Mouse (Mus musculus): ENCODE measurements around the gene Crabp2.

The Crabp2 gene

GRCm38 (mm10) chr3:87958476-87958875, 10.0 kb downstream of the Crabp2 start:
- in situ Hi-C loops (cut with MboI, MseI), result no loop called here

- in situ Hi-C loops (cut with MboI, MseI), result no loop called here
These were observed 10.5 kb downstream of the Crabp2 start for GRCm38 (mm10) chr3:87958967-87959366.

- in situ Hi-C loops (cut with MboI, MseI), result no loop called here
These were observed 10.9 kb downstream of the Crabp2 start for GRCm38 (mm10) chr3:87959371-87959770.

- in situ Hi-C loops (cut with MboI, MseI), result no loop called here
These were observed 11.7 kb downstream of the Crabp2 start for GRCm38 (mm10) chr3:87960191-87960585.

- in situ Hi-C loops (cut with MboI, MseI), result no loop called here
These were observed 12.2 kb downstream of the Crabp2 start for GRCm38 (mm10) chr3:87960586-87961191.

- in situ Hi-C loops (cut with MboI, MseI), result no loop called here
These were observed 21.9 kb downstream of the Crabp2 start for GRCm38 (mm10) chr3:87970184-87970938.

- in situ Hi-C loops (cut with MboI, MseI), result no loop called here
These were observed 22.5 kb downstream of the Crabp2 start, which contains the start of gene Nes for GRCm38 (mm10) chr3:87970939-87971488. TSS of gene Nes (plus strand) at chr3:87971078.

GRCm38 (mm10) chr3:87971489-87972202, 23.2 kb downstream of the Crabp2 start:
- in situ Hi-C loops (cut with MboI, MseI), result no loop called here

- in situ Hi-C loops (cut with MboI, MseI), result no loop called here
These were observed 23.8 kb downstream of the Crabp2 start for GRCm38 (mm10) chr3:87972203-87972664.

- in situ Hi-C loops (cut with MboI, MseI), result no loop called here
These were observed 24.3 kb downstream of the Crabp2 start for GRCm38 (mm10) chr3:87972776-87973175.

- in situ Hi-C loops (cut with MboI, MseI), result no loop called here
These were observed 25.3 kb downstream of the Crabp2 start for GRCm38 (mm10) chr3:87973593-87974380.

- in situ Hi-C loops (cut with MboI, MseI), result no loop called here
These were observed 26.0 kb downstream of the Crabp2 start for GRCm38 (mm10) chr3:87974381-87974987.

GRCm38 (mm10) chr3:87979493-87979892, 31.0 kb downstream of the Crabp2 start:
- in situ Hi-C loops (cut with MboI, MseI), result no loop called here

- in situ Hi-C loops (cut with MboI, MseI), result no loop called here
These were observed 31.6 kb downstream of the Crabp2 start for GRCm38 (mm10) chr3:87980085-87980484.

GRCm38 (mm10) chr3:87980728-87981127, 32.3 kb downstream of the Crabp2 start:
- in situ Hi-C loops (cut with MboI, MseI), result no loop called here

GRCm38 (mm10) chr3:87981214-87981760, 32.8 kb downstream of the Crabp2 start:
- in situ Hi-C loops (cut with MboI, MseI), result no loop called here

GRCm38 (mm10) chr3:87981894-87982835, 33.7 kb downstream of the Crabp2 start:
- in situ Hi-C loops (cut with MboI, MseI), result no loop called here

- in situ Hi-C loops (cut with MboI, MseI), result no loop called here
These were observed 34.6 kb downstream of the Crabp2 start for GRCm38 (mm10) chr3:87982836-87983601.

GRCm38 (mm10) chr3:87983627-87984026, 35.2 kb downstream of the Crabp2 start:
- in situ Hi-C loops (cut with MboI, MseI), result no loop called here
